Mouse (Mus musculus) myocyte (in vitro differentiated cells): ENCODE measurements around the gene Wbp11. TPM values are rescaled to one million over a fixed set of nuclear protein-coding genes. Genes with fewer than 3 reads are reported as not detected.

Experiments
- H3K27me3 ChIP-seq: one replicate; pipeline ENCODE4 v1.6.1; 2011; ENCODE audit not compliant: control insufficient read depth, insufficient read depth, insufficient read length
- H3K36me3 ChIP-seq: one replicate; pipeline ENCODE4 v1.6.1; 2011; ENCODE audit not compliant: control insufficient read depth, insufficient read depth
- H3K4me2 ChIP-seq: one replicate; pipeline ENCODE4 v1.6.1; 2011; ENCODE audit warnings: low read depth, control low read depth
- H3K4me3 ChIP-seq: one replicate; pipeline ENCODE4 v1.5.1; 2011; ENCODE audit warnings: mild to moderate bottlenecking, control low read depth, moderate library complexity
- H3K79me2 ChIP-seq: one replicate; pipeline ENCODE4 v1.6.1; 2011; ENCODE audit not compliant: control insufficient read depth, insufficient read depth
- H3ac ChIP-seq: one replicate; pipeline ENCODE4 v1.6.1; 2011; ENCODE audit not compliant: control insufficient read depth, insufficient read length
- CEBPB ChIP-seq: IDR thresholded peaks from 2 replicates; pipeline ENCODE4 v1.6.1; 2011; ENCODE audit warnings: mild to moderate bottlenecking, moderate library complexity; ENCODE audit not compliant: poor library complexity, insufficient read depth, severe bottlenecking
- E2F4 ChIP-seq: IDR thresholded peaks from one replicate; pipeline ENCODE4 v1.6.1; 2011; ENCODE audit warnings: mild to moderate bottlenecking, control low read depth, moderate library complexity; ENCODE audit not compliant: insufficient read depth
- MAX ChIP-seq: IDR thresholded peaks from one replicate; pipeline ENCODE4 v1.6.1; 2011; ENCODE audit warnings: low read depth, mild to moderate bottlenecking, control low read depth
- MYOD1 ChIP-seq, 3 experiments: IDR thresholded peaks; one replicate each; pipeline ENCODE4 v1.6.1; 2011; ENCODE audit warnings: control low read depth in 2 of 3, low read depth in 2 of 3, mild to moderate bottlenecking in 2 of 3, moderate library complexity in 1 of 3; ENCODE audit not compliant: insufficient read length in 2 of 3, control insufficient read depth in 1 of 3
- MYOG ChIP-seq, 3 experiments: IDR thresholded peaks; one replicate each; pipeline ENCODE4 v1.6.1; 2011; ENCODE audit warnings: control low read depth in 2 of 3, low read depth in 2 of 3, mild to moderate bottlenecking in 2 of 3; ENCODE audit not compliant: insufficient read length in 2 of 3, control insufficient read depth in 1 of 3, insufficient read depth in 1 of 3
- POLR2A ChIP-seq: IDR thresholded peaks from one replicate; pipeline ENCODE4 v1.6.1; 2011; ENCODE audit warnings: low read depth, mild to moderate bottlenecking, control low read depth, moderate library complexity; ENCODE audit not compliant: insufficient read length
- POLR2AphosphoS2 ChIP-seq: IDR thresholded peaks from one replicate; pipeline ENCODE4 v1.6.1; 2011; ENCODE audit warnings: low read depth, control low read depth; ENCODE audit not compliant: insufficient read length
- REST ChIP-seq: IDR thresholded peaks from one replicate; pipeline ENCODE4 v1.6.1; 2011; ENCODE audit warnings: mild to moderate bottlenecking, control low read depth, moderate library complexity; ENCODE audit not compliant: insufficient read depth, insufficient read length
- SRF ChIP-seq: IDR thresholded peaks from one replicate; pipeline ENCODE4 v1.6.1; 2011; ENCODE audit warnings: low read depth; ENCODE audit not compliant: control insufficient read depth, insufficient read length
- TCF12 ChIP-seq: IDR thresholded peaks from one replicate; pipeline ENCODE4 v1.6.1; 2011; ENCODE audit warnings: mild to moderate bottlenecking, control low read depth; ENCODE audit not compliant: poor library complexity, insufficient read depth, severe bottlenecking
- TCF3 ChIP-seq: IDR thresholded peaks from one replicate; pipeline ENCODE4 v1.6.1; 2011; ENCODE audit warnings: low read depth, control low read depth; ENCODE audit not compliant: insufficient read length
- USF1 ChIP-seq: IDR thresholded peaks from one replicate; pipeline ENCODE4 v1.6.1; 2011; ENCODE audit warnings: low read depth, mild to moderate bottlenecking, control low read depth, moderate library complexity
- polyA plus RNA-seq: library from polyadenylated mRNA; unstranded; fragments of >200 nt; fragmentation: generic; extraction: Trizol; gene quantifications from one replicate; pipeline ENCODE4 v1.2.1, GENCODE M21; 2012; ENCODE audit warnings: missing spikeins

Gene Wbp11
- polyA plus RNA-seq, 1 experiment = 44.6 TPM

GRCm38 (mm10) chr6:136847790-136848189 is 19.8 kb upstream of the Wbp11 start:
- H3K4me3 ChIP-seq = no peak overlapping the region
- no peaks in the 10 kb centered on the region for H3K36me3 ChIP-seq
- no peak for TF ChIP-seq POLR2A
- peak in 1 of 3 experiments; percentile 16 for TF ChIP-seq MYOD1 (IDR thresholded peaks at IDR 0.05; ENCODE audit: control insufficient read depth in 1 of 3, insufficient read length in 2 of 3, low read depth in 2 of 3)
- no peak for TF ChIP-seq MAX
- no peak for TF ChIP-seq TCF12
- no peak for TF ChIP-seq MYOG (IDR thresholded peaks at IDR 0.05; ENCODE audit: control insufficient read depth in 1 of 3, insufficient read depth in 1 of 3, insufficient read length in 2 of 3, low read depth in 2 of 3)
- H3ac ChIP-seq = no peak overlapping the region
- H3K79me2 ChIP-seq = no peaks in the 10 kb centered on the region
- no peaks in the 10 kb centered on the region for H3K27me3 ChIP-seq
- no peak overlapping the region for H3K4me2 ChIP-seq

GRCm38 (mm10) chr6:136847267-136847666 is 19.2 kb upstream of the Wbp11 start:
- Histone ChIP-seq H3ac (no peak overlapping the region), H3K27me3 (no peaks in the 10 kb centered on the region), H3K79me2 (no peaks in the 10 kb centered on the region), H3K36me3 (no peaks in the 10 kb centered on the region), H3K4me2 (no peak overlapping the region), H3K4me3 (no peak overlapping the region)
- TF ChIP-seq SRF (no peak), MYOG (IDR thresholded peaks at IDR 0.05; ENCODE audit: control insufficient read depth in 1 of 3, insufficient read depth in 1 of 3, insufficient read length in 2 of 3, low read depth in 2 of 3) (no peak), CEBPB (no peak), TCF12 (no peak), REST (no peak), POLR2A (no peak), USF1 (no peak)

- TF ChIP-seq TCF3 (no peak), MYOG (IDR thresholded peaks at IDR 0.05; ENCODE audit: control insufficient read depth in 1 of 3, insufficient read depth in 1 of 3, insufficient read length in 2 of 3, low read depth in 2 of 3) (no peak), MYOD1 (IDR thresholded peaks at IDR 0.05; ENCODE audit: control insufficient read depth in 1 of 3, insufficient read length in 2 of 3, low read depth in 2 of 3) (no peak), REST (no peak)
- no peaks in the 10 kb centered on the region for H3K36me3 ChIP-seq
- no peak overlapping the region for H3K4me3 ChIP-seq
- H3K27me3 ChIP-seq = no peaks in the 10 kb centered on the region
- H3K79me2 ChIP-seq = no peaks in the 10 kb centered on the region
- no peak overlapping the region for H3K4me2 ChIP-seq
- no peak overlapping the region for H3ac ChIP-seq
Observed at GRCm38 (mm10) chr6:136845706-136846480, 17.9 kb upstream of the Wbp11 start.

- TF ChIP-seq SRF = no peak
- no peak for TF ChIP-seq MYOG (IDR thresholded peaks at IDR 0.05; ENCODE audit: control insufficient read depth in 1 of 3, insufficient read depth in 1 of 3, insufficient read length in 2 of 3, low read depth in 2 of 3)
- TF ChIP-seq REST = no peak
- no peak for TF ChIP-seq POLR2AphosphoS2
- no peak for TF ChIP-seq MAX
- no peak for TF ChIP-seq CEBPB
- no peak for TF ChIP-seq POLR2A
- TF ChIP-seq MYOD1 (IDR thresholded peaks at IDR 0.05; ENCODE audit: control insufficient read depth in 1 of 3, insufficient read length in 2 of 3, low read depth in 2 of 3) = no peak
- TF ChIP-seq TCF12 = no peak
- no peak for TF ChIP-seq TCF3
- no peak for TF ChIP-seq USF1
- TF ChIP-seq E2F4 = no peak
- Histone ChIP-seq H3K4me3 (no peak overlapping the region), H3K27me3 (no peaks in the 10 kb centered on the region), H3K79me2 (no peaks in the 10 kb centered on the region), H3ac (no peak overlapping the region), H3K4me2 (no peak overlapping the region), H3K36me3 (no peaks in the 10 kb centered on the region)
Observed at GRCm38 (mm10) chr6:136844903-136845302, 16.9 kb upstream of the Wbp11 start.

GRCm38 (mm10) chr6:136837323-136837722 is 9.3 kb upstream of the Wbp11 start:
- no peak overlapping the region for H3ac ChIP-seq
- no peak for TF ChIP-seq MYOG (IDR thresholded peaks at IDR 0.05; ENCODE audit: control insufficient read depth in 1 of 3, insufficient read depth in 1 of 3, insufficient read length in 2 of 3, low read depth in 2 of 3)
- no peak for TF ChIP-seq SRF
- no peak for TF ChIP-seq POLR2AphosphoS2
- no peak for TF ChIP-seq TCF12
- no peak for TF ChIP-seq CEBPB
- TF ChIP-seq E2F4 = no peak
- TF ChIP-seq TCF3 = no peak
- no peak for TF ChIP-seq POLR2A
- no peak for TF ChIP-seq MYOD1 (IDR thresholded peaks at IDR 0.05; ENCODE audit: control insufficient read depth in 1 of 3, insufficient read length in 2 of 3, low read depth in 2 of 3)
- TF ChIP-seq REST = no peak
- TF ChIP-seq MAX = no peak
- TF ChIP-seq USF1 = no peak
- no peaks in the 10 kb centered on the region for H3K36me3 ChIP-seq
- H3K79me2 ChIP-seq = no peaks in the 10 kb centered on the region
- H3K4me3 ChIP-seq = no peak overlapping the region
- H3K4me2 ChIP-seq = no peak overlapping the region
- H3K27me3 ChIP-seq = no peaks in the 10 kb centered on the region
